Mouse (Mus musculus): ENCODE measurements around the gene Klf12. TPM values are rescaled to one million over a fixed set of nuclear protein-coding genes. Genes with fewer than 3 reads are reported as not detected.
A peak's percentile ranks its signal among the peaks of the same experiment; 100 is the strongest.

Gene Klf12
- polyA plus RNA-seq, 1 experiment = 1.6 TPM

DNA sequence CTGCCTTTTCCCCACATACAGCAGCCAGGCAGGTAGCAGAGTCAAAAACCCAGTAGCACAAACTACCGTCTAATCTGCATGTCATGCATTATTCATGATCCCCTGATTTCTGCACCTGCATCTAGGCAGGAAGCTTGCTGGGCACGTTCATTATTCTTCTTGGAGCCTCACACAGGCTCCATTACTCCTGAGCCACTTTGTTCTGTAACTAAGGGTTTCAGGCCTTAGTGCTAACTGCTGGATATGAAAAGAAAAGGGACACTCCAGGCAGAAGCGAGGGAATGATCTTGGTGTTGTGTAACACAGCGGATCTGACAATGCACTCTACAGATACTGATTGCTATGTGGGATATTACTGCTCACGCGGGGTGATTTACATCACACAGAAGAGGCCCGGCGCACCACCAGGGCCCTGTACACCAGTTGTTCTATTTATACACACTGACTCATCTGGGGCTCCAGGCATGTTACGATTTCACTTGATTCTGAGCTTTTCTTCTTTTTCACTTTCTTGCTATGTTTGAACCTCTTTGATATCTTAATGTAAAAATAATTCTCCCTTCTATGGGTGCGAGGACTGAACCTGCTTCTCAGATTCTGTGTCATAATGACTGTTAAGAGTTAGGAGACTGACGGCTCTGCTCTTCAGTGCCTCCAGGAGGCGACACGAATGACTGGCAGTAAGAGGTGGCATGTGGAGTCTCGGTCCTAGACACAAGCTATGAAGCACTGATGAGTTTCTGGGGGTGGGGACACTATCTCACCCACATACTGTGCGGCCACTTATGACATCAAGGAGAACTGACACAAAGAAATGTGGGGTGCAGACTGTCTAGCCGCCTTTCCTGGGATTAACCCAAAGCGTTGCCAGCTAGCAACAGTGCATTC lies 340.0 kb downstream of the Klf12 start:
- no peaks in the 10 kb centered on the region for H3K36me3 ChIP-seq (ENCODE audit: control insufficient read depth, insufficient read depth, low read length)
- peak; percentile 7 for DNase-seq
- no peaks in the 10 kb centered on the region for H3K27me3 ChIP-seq (ENCODE audit: control insufficient read depth, insufficient read depth, low read length)
- H3K4me1 ChIP-seq (replicated peaks; ENCODE audit: control insufficient read depth, insufficient read depth, low read length) = peaks cover 20% of the 10 kb centered on the region
- WGBS = 75% methylated on average over 17 of the region's 17 CpGs
- TF ChIP-seq CTCF (IDR thresholded peaks at IDR 0.05; ENCODE audit: borderline replicate concordance, control insufficient read depth, extremely low read depth, insufficient read depth, low read length, poor library complexity) (no peak), POLR2A (IDR thresholded peaks at IDR 0.05; ENCODE audit: control insufficient read depth, extremely low read depth, insufficient read depth, low read length, poor library complexity) (no peak)
- H3K27ac ChIP-seq (ENCODE audit: control insufficient read depth, insufficient read depth, low read length) = peak overlapping the region; percentile 54
- H3K4me3 ChIP-seq (ENCODE audit: control insufficient read depth, insufficient read depth, low read length) = no peak overlapping the region

DNA sequence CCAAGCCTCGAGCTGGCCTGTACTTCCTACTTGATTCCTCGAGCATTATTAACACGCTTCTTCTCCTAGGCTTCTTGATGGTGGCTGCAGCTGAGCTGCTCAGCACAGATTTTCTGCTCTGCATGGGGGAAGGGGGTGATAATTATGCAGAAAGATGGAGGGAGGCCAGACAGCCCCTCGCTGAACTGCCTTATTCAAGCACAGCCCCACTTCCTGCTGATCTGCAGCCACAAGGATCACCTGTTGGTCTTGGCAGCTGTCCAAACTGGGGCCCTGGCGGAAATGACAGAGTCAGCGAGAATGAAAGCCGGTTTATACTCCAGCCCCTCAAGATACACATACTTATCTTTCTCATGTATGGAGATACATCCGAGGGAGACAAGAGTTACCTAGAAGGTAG lies 341.3 kb downstream of the Klf12 start:
- WGBS = 3% methylated on average over 8 of the region's 8 CpGs
- DNase-seq = peak; percentile 76
- H3K4me3 ChIP-seq (ENCODE audit: control insufficient read depth, insufficient read depth, low read length) = no peak overlapping the region
- H3K27ac ChIP-seq (ENCODE audit: control insufficient read depth, insufficient read depth, low read length) = peak overlapping the region; percentile 79
- no peaks in the 10 kb centered on the region for H3K36me3 ChIP-seq (ENCODE audit: control insufficient read depth, insufficient read depth, low read length)
- TF ChIP-seq POLR2A (IDR thresholded peaks at IDR 0.05; ENCODE audit: control insufficient read depth, extremely low read depth, insufficient read depth, low read length, poor library complexity) (no peak), CTCF (IDR thresholded peaks at IDR 0.05; ENCODE audit: borderline replicate concordance, control insufficient read depth, extremely low read depth, insufficient read depth, low read length, poor library complexity) (no peak)
- no peaks in the 10 kb centered on the region for H3K27me3 ChIP-seq (ENCODE audit: control insufficient read depth, insufficient read depth, low read length)
- peaks cover 20% of the 10 kb centered on the region for H3K4me1 ChIP-seq (replicated peaks; ENCODE audit: control insufficient read depth, insufficient read depth, low read length)

DNA sequence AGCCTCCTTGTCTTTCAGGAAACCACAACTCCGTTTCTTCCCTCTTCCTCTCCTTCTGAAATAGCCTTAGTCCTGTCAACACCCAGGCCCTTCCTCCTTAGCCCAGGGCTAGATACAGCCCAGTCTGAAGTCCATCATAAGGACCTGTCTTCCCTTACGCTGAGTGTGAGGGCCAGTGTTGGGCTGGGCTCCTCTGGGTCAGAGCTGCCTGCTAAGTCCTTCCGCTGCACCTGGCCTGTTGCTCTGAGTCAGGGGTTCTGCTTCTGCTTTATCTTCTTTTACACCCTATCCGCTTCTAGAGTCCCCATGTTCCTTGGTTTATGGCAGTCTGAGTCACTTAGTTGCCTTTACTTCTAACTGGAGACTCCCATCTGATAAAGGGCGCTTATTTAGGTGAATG lies 351.0 kb downstream of the Klf12 start:
- no peak overlapping the region for H3K4me3 ChIP-seq (ENCODE audit: control insufficient read depth, insufficient read depth, low read length)
- H3K27ac ChIP-seq (ENCODE audit: control insufficient read depth, insufficient read depth, low read length) = no peak overlapping the region
- DNase-seq = no peak
- H3K36me3 ChIP-seq (ENCODE audit: control insufficient read depth, insufficient read depth, low read length) = no peaks in the 10 kb centered on the region
- H3K27me3 ChIP-seq (ENCODE audit: control insufficient read depth, insufficient read depth, low read length) = no peaks in the 10 kb centered on the region
- no peak for TF ChIP-seq POLR2A (IDR thresholded peaks at IDR 0.05; ENCODE audit: control insufficient read depth, extremely low read depth, insufficient read depth, low read length, poor library complexity)
- TF ChIP-seq CTCF (IDR thresholded peaks at IDR 0.05; ENCODE audit: borderline replicate concordance, control insufficient read depth, extremely low read depth, insufficient read depth, low read length, poor library complexity) = no peak
- no peaks in the 10 kb centered on the region for H3K4me1 ChIP-seq (replicated peaks; ENCODE audit: control insufficient read depth, insufficient read depth, low read length)
- WGBS = 27% methylated on average over 5 of the region's 5 CpGs

DNA sequence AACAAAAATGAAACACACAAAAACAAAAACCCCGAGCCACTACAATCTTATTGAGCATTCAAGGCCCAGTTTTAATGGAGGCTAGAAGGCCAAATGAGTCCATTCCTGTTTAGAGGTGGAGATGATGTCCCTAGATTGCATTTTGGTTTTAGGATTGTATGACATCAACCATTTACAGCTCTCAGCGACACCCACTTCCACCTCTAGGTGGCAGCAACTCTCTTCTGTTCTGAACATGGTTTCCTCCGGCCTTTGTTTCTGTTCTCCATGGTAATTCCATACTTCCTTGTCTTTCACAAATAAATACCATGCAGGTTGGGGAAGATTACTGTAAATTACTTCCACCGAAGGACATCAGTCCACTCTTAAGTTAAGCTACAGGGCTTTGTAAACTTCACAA lies 352.6 kb downstream of the Klf12 start:
- no peak for TF ChIP-seq CTCF (IDR thresholded peaks at IDR 0.05; ENCODE audit: borderline replicate concordance, control insufficient read depth, extremely low read depth, insufficient read depth, low read length, poor library complexity)
- TF ChIP-seq POLR2A (IDR thresholded peaks at IDR 0.05; ENCODE audit: control insufficient read depth, extremely low read depth, insufficient read depth, low read length, poor library complexity) = no peak
- 12% methylated on average over 4 of the region's 4 CpGs for WGBS
- no peak overlapping the region for H3K27ac ChIP-seq (ENCODE audit: control insufficient read depth, insufficient read depth, low read length)
- no peak overlapping the region for H3K4me3 ChIP-seq (ENCODE audit: control insufficient read depth, insufficient read depth, low read length)
- no peaks in the 10 kb centered on the region for H3K27me3 ChIP-seq (ENCODE audit: control insufficient read depth, insufficient read depth, low read length)
- peak; percentile 50 for DNase-seq
- no peaks in the 10 kb centered on the region for H3K36me3 ChIP-seq (ENCODE audit: control insufficient read depth, insufficient read depth, low read length)
- H3K4me1 ChIP-seq (replicated peaks; ENCODE audit: control insufficient read depth, insufficient read depth, low read length) = no peaks in the 10 kb centered on the region

GRCm38 (mm10) chr14:99911912-99912311 lies 372.6 kb downstream of the Klf12 start:
- no peaks in the 10 kb centered on the region for H3K36me3 ChIP-seq (ENCODE audit: control insufficient read depth, insufficient read depth, low read length)

GRCm38 (mm10) chr14:99910876-99911275 lies 373.6 kb downstream of the Klf12 start:
- Histone ChIP-seq H3K4me1 (replicated peaks; ENCODE audit: control insufficient read depth, insufficient read depth, low read length) (no peaks in the 10 kb centered on the region), H3K4me3 (ENCODE audit: control insufficient read depth, insufficient read depth, low read length) (no peak overlapping the region), H3K27me3 (ENCODE audit: control insufficient read depth, insufficient read depth, low read length) (no peaks in the 10 kb centered on the region), H3K27ac (ENCODE audit: control insufficient read depth, insufficient read depth, low read length) (no peak overlapping the region), H3K36me3 (ENCODE audit: control insufficient read depth, insufficient read depth, low read length) (no peaks in the 10 kb centered on the region)
- DNase-seq = no peak
- TF ChIP-seq CTCF (IDR thresholded peaks at IDR 0.05; ENCODE audit: borderline replicate concordance, control insufficient read depth, extremely low read depth, insufficient read depth, low read length, poor library complexity) = no peak
- TF ChIP-seq POLR2A (IDR thresholded peaks at IDR 0.05; ENCODE audit: control insufficient read depth, extremely low read depth, insufficient read depth, low read length, poor library complexity) = no peak
- 84% methylated on average over 5 of the region's 5 CpGs for whole genome bisulfite sequencing

More at GRCm38 (mm10) chr14:99911912-99912311, 372.6 kb downstream of the Klf12 start:
- no peak for DNase-seq
- Histone ChIP-seq H3K27me3 (ENCODE audit: control insufficient read depth, insufficient read depth, low read length) (no peaks in the 10 kb centered on the region), H3K4me3 (ENCODE audit: control insufficient read depth, insufficient read depth, low read length) (no peak overlapping the region), H3K4me1 (replicated peaks; ENCODE audit: control insufficient read depth, insufficient read depth, low read length) (no peaks in the 10 kb centered on the region), H3K27ac (ENCODE audit: control insufficient read depth, insufficient read depth, low read length) (no peak overlapping the region)
- TF ChIP-seq CTCF (IDR thresholded peaks at IDR 0.05; ENCODE audit: borderline replicate concordance, control insufficient read depth, extremely low read depth, insufficient read depth, low read length, poor library complexity) = no peak
- 91% methylated on average over 3 of the region's 3 CpGs for WGBS

Data from thymus, adult 2 months (tissue).